Mouse (Mus musculus) v-Abl transformed pro-B cells (cell line): ENCODE measurements around the gene Kif1bp.

Experiments used
- in situ Hi-C, 2 experiments: fragments of 400-800 bp; cut with MboI; formaldehyde crosslinking; loops; one replicate each; pipeline ENCODE4 v1.15.1; 2025; ENCODE audit not compliant: unreplicated experiment in 2 of 2

The Kif1bp gene

DNA sequence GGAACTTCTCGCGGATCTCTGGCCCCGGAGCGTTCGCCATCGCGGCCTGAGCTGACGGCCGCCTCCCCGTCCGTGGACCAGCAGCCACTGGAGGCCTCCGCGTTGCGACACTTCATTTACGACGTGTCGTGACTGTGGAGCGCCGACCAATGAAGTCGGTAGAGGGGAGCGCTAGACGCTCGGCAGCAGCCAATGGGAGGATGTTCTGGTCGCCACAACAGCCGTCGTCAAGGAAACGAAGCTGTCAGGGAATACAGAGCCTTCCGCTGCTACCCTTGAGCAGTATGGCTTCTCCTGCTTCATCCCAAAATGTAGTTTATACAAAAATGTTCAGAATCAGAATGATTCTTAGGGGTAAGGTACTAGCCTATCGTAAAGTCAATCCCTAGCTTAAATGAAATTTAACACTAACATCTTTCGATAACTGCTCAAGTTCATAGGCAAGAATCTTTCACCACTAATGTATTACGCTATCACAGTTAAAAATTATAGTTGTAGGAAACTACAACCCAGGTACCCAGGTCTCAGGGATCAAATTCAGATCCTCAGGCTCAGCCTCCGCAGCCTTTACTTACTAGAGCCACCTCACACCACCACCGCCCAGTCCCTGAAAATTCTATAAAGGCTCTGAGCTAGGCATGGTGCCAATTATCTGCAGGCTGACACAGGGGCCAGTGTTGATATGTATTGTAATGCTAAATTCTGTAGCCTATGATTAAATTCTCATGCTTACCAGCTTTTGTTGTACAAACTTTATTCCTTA lies at the start of gene Kif1bp:
Gene Kif1bp, minus strand, starts transcription at position 120 of the 763 bp plus-strand sequence.
- in situ Hi-C loops = loop anchor here in 1 of 2 experiments (25.0 kb wide), 1 partner anchor 391 kb away; no protein-coding TSS in a partner anchor

DNA sequence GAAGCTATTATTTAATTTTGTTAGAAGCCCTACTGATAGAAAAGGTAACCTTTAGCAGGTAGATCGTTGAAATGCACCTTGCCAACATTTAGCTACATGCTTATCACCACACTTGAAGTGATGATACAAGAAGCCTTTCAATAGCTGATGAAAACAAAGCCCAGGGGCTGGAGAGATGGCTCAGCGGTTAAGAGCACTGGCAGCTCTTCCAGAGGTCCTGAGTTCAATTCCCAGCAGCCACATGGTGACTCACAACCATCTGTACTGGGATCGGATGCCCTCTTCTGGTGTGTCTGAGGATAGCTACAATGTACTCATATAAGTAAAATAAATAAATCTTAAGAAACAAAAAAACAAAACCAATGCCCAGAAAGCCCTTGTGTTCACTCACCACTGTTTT lies 25.9 kb upstream of the Kif1bp start:
- in situ Hi-C loops = no loop called here

DNA sequence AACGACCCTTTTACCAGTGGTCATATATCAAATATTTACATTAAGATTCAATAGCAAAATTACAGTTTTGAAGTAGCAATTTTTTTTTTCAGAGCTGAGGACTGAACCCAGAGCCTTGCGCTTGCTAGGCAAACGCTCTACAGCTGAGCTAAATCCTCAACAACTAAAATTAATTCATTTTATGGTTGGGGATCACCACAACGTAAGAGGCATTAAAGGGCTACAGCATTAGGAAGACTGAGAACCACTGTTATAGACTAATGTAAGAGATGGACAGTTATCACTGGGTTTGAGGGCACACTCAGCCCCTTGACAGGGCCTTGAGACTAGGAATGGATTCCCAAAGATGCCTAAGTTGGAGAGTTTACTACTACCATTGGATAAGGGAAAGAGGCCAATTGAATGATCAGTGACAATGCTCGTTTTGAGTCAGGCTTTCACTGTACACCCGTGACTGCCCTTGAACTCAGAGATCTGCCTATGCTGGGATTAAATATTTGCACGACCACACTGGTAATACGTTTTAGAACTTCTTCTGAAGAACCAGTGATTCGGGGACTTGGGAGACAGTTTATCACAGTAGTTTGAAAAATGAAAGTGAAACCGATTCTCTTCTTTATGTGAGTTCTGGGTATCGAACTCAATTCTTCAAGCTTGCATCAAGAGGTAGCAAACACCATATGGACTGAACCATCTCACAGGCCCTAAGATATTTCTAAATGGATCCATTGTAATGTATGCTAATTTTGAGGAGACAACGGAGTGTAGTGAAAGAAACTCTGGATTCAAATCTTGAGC lies 25.2 kb upstream of the Kif1bp start:
- in situ Hi-C loops = no loop called here

DNA sequence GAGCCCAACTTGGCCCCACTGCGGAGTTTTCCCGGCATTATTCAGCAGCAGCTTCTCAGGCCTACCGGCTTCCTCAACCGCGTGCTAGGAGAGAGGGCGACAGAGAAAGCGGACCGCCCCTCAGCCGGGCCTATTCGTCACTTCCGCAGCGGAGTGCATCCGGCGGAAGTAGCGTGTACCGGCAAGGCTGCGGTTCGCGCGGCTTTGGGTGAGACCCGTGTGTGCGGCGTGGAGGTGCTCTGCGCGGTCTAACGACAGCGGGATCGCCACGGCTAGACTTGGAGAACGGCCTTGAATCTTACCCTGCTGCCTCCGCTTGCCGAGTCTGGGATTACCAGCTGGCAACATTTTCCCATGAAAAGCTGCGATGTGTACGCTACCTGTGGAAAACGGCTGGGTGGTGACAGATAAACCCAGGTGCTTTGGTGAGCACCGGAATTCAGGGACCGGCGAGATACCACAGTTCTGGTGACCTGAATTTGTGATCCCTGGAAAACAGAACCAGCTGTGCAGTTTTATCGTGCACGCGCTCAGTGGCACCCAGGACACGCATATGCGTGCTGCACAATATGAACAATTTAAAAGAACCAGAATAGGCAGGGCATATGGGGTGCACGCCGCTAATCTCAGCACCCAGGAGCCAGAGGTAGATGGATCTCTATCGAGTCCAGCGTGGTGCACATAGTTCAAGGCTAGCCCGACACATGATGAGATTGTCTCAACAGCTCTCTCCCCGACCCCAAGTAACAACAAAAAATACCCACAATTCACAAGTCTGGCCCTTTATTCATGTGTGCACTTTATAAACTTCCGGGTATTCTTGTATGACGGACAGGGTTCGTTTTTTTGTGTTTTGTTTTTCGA lies 24.2 kb upstream of the Kif1bp start, which contains the start of gene Ddx21:
Gene Ddx21, minus strand, starts transcription at position 105 of the 864 bp plus-strand sequence.
- in situ Hi-C loops = no loop called here

DNA sequence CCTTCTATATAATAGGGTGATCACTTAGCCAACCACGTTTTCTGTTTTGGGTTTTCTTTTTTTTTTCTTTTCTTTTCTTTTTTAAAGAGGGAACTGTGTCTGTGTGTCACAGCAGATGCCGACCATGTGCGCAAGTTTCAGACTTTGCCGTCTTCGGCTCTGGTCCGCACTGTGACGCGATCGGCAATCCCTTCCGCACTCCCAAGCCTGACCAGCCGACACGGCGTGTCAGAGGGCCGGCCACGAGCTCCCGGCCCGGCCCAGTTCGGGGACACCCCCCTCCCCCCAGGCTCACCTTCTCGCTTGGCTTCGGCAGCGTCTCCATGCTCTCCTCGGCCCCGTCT lies 23.5 kb upstream of the Kif1bp start:
- in situ Hi-C loops = no loop called here

DNA sequence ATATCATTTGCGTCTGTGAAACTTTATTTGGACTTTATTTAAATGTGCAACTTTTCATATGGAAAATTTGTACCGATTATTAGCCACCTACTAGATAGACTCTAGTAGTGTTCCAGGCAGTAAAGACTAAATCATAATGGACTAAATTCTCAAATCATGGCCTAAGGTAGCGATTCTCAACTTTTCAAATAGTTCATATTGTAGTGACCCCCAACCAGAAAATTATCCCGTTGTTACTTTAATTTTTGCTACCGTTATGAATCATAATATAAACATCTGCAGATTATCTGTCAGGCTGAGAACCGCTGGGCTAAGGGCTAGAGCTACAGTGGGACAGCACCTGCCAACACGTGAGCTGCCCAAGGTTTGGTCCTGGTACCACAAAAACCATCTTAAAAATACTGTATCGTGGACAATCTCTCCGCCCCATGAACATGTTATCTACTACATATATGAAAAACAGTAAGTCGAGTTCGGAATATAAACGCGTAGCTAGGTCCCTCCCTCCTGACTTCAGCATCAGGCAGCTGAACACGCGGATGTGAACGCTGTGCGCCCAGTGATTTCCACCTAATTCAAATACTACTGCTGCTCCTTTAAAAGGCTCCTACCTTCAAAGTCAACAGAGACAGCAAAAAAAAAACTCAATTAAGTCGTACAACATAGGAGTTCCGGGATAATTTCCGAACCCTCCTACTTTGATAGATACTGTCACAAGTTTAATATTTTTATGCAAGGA lies 23.0 kb upstream of the Kif1bp start:
- in situ Hi-C loops = no loop called here

DNA sequence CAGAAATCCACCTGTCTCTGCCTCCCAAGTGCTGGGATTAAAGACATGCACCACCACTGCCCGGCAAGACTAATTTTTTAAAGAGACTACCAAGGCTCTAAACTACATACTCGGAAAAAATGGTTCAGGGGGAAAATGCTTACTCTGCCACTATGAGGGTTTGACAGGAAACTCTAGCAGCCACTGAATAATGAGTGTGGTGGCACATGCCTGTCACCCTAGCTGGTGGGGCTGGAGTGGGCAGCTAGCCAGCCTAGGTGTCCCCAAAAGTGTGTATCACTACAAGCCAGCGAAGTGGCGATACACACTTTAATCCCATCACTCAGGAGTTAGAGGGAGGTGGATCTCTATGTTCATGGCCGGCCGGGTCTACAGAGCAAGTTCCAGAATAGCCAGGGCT lies 21.8 kb upstream of the Kif1bp start:
- in situ Hi-C loops = no loop called here

DNA sequence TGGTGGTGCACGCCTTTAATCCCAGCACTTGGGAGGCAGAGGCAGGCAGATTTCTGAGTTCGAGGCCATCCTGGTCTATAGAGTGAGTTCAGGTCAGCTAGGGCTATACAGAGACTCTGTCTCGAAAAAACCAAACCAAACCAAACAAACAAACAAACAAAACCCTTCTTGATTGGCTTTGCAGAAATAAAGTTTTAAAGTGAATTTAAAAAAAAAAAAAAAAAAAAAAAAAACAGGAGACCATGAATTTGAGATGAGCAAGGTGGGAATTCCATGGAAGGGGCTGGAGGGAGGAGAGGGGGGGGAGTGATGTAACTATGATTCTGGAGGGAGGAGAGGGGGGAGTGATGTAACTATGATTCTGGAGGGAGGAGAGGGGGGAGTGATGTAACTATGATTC lies 21.1 kb upstream of the Kif1bp start:
- in situ Hi-C loops = loop anchor here in 1 of 2 experiments (25.0 kb wide), 1 partner anchor 412 kb away; no protein-coding TSS in a partner anchor

DNA sequence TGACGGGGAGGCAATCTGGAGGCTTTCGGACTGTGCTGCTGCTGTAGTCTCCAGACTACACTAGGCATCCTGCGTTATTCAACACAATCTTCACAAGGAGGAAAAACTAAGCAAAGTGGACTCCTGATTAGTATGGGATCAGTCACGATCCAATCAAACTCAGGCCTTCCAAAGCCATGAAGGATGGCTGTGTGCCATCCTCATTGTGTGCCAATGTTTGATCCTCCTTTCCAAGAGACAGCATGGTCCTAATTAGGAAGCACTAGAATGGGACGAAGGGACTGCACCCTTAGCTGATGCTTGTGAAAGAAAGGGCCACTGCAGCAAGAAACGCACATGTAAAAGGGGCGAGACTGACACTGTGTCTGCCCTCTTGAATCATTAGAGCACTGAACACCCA lies 14.2 kb upstream of the Kif1bp start:
- in situ Hi-C loops = loop anchor here in 1 of 2 experiments (25.0 kb wide), 1 partner anchor 405 kb away; no protein-coding TSS in a partner anchor

DNA sequence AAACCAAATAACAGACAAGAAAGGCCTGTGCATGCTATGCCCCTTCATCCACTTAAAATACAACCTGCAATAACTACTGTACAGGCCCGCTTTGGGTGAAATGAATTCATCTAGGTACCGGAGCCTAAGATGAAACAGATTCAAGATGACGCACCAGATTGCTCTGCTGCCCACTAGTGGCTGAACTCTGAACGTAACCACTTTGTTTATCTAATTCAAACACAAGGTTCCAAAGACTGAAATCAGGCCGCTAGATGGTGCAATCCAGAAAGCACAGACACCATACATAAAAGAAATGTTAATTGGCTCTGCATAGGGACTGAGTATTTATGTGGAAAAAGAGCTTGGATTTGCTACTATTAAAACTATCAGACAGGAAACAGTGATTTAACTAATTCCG lies 11.9 kb upstream of the Kif1bp start:
- in situ Hi-C loops = loop anchor here in 1 of 2 experiments (25.0 kb wide), 1 partner anchor 403 kb away; no protein-coding TSS in a partner anchor

DNA sequence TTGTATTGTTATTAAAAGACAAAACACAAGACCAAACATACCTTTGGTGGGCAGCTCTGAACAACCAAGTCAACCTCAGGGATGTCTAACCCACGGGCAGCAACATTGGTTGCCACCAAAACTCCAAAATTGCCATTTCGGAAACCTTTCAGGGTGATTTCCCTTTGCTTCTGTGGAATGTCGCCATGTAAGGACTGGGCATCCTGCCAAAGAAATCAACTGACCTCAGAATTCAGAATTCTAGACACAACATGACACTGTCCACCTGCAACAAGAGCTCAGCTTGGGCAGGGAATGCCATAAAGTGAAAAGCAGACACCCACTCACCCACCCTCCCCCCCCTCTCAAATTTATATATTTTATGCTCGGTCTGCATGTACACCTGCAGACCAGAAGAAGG lies 10.4 kb upstream of the Kif1bp start:
- in situ Hi-C loops = loop anchor here (10.0 to 25.0 kb wide), 2 partner anchors 401 to 796 kb away; partner anchors contain the start of genes Dnajc12 (in 1 of the 2) and Sirt1 (in 1 of the 2)

DNA sequence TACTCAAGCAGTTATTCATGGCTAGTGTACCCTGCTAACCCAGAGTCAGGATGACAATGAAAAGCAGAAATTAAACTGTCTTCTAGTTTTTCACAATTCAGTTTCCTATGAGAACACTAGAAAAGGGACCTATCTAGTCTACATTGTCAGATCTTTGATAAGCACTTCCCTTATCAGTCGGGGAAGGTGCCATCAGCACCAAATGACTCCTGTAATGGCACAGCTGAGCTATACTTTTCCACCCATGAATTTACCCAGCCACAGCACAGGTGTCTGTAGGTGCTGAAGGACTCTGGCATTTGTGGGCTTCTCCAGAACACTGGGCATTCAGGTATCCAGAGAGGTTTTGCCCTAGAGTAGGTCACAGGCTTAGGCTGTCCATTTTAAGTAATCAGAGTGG lies 5.0 kb upstream of the Kif1bp start:
- in situ Hi-C loops = loop anchor here (10.0 to 25.0 kb wide), 2 partner anchors 396 to 802 kb away; partner anchors contain the start of genes Dnajc12 (in 1 of the 2) and Sirt1 (in 1 of the 2)

DNA sequence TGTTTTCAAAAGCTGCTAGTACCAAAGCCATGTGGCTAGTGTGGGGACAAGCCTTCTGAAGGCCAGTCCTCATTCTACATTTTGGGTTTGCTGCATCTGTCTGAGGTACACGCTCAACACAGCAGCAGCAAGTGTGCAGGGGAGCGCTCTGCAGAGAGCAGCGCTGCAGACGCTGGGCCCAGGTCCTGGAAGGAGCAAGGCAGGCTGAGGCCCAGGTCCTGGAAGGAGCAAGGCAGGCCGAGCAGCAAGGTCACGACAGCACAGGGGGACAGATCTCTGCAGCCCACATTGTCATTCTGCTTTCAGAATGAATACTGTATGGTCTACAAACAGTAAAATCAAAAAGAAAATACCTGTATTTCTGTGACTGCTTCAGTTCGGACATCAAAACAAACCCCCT lies 4.4 kb upstream of the Kif1bp start:
- in situ Hi-C loops = loop anchor here (10.0 to 25.0 kb wide), 2 partner anchors 395 to 802 kb away; partner anchors contain the start of genes Dnajc12 (in 1 of the 2) and Sirt1 (in 1 of the 2)

DNA sequence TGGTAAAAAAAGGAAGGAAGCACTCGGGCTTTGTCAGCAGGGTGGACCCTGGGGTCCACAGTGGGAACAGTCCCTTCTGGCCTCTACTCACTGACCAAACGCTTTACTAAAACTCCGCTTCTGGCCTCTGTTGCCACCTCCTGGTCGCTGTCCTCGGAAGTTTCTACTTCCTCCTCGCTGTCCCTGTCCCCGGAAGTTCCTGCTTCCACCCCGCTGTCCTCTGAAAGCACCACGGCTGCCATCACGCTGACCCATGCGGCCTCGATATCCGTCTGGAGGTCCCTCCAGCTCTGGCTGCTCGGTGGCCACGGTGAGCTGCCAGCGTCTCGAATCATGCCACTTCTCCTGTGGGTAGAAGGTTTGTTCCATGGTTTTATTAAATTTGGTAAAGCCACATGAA lies 4.0 kb upstream of the Kif1bp start:
- in situ Hi-C loops = loop anchor here (10.0 to 25.0 kb wide), 2 partner anchors 395 to 803 kb away; partner anchors contain the start of genes Dnajc12 (in 1 of the 2) and Sirt1 (in 1 of the 2)

DNA sequence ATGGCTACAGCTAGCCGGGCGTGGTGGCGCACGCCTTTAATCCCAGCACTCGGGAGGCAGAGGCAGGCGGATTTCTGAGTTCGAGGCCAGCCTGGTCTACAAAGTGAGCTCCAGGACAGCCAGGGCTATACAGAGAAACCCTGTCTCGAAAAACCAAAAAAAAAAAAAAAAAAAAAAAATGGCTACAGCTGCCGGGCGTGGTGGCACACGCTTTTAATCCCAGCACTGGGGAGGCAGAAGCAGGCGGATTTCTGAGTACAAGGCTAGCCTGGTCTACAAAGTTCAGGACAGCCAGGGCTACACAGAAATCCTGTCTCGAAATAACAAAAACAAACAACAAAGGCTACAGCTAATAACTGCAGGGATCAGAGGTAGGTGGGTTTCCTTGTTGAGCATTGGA lies 872 bp upstream of the Kif1bp start:
- in situ Hi-C loops = loop anchor here in 1 of 2 experiments (25.0 kb wide), 1 partner anchor 392 kb away; no protein-coding TSS in a partner anchor

DNA sequence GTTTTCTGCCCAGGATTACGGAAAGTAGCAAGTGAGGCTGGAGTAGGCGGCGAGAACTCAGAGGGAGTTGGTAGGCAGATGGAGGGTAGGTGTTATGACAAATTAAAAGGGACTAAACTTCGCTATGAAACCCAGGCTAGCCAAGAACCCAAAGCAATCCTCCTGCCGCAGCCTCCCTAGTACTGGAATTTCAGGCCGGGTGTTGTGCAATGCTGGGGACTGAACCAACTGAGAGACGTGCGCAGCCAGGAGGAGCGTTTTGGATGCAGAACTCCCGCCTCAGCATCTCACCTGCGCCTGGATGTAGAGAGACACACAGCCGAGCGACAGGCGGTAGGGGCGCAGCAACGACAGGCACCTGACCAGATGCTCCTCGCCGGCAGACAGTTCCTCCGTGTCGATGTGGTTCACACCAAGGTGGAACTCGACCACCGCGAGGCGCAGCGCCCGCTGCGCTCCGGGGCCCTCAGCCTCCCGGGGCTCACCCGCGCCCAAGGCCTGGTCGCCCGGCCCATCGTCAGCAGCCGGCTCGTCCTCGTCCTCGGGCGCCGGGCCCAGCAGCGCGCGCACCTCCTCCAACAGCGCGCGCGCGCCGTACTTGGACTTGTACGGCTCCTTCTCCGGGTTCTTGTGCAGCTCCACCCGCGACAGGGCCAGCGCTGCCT lies 452 bp downstream of the Kif1bp start:
- in situ Hi-C loops = loop anchor here in 1 of 2 experiments (25.0 kb wide), 1 partner anchor 391 kb away; no protein-coding TSS in a partner anchor

DNA sequence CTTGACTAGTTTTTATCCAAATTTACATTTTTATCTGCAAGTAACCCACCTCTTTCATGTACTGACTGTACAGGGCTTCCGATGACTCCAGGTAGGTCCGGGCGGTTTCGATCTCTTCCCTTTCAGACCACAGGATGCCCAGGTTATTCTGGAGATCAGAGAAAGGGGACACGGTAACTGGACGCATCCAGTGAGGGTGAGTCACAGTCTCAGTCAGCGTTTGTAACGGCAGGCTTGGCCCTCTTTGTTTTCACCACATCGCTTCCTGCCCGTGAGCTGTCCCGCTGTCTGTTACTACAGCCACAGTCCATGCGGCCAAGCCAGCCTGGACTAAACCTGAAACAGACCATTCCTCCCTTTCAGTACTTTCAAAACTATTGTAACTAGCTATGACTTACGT lies 3.3 kb downstream of the Kif1bp start:
- in situ Hi-C loops = loop anchor here in 1 of 2 experiments (25.0 kb wide), 1 partner anchor 388 kb away; no protein-coding TSS in a partner anchor

DNA sequence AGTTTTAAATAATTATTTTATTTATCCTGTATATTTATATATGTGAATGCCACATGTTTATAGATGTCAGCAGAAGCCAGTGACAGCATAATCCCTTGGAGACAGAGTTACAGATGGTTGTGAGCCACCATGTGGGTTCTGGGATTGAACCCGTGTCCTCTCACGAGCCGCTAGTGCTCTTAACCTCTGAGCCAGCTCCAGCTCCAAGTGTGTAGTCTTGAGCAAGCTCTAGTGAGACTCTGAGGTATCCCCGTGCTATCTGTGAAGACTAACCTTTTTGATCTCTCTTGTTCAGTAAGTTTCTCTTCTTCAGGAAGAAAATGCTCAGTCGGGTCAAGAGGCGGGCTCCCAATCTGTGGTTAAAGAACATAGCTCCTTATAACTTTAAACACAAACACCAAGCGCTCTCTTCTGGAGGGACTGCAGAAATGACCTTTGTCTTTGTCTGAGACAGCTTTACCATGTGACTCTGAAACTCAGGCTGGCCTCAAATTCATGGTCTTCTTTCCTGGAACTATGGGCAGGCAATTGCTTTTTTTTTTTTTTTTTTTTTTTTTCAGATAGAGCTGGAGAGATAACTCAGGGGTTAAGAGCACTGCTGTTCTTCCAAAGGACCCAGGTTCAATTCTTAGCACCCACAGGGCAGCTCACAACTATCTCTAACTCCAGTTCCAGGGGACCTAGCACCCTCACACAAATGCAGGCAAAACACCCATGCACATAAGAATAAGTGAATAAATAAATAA lies 8.0 kb downstream of the Kif1bp start:
- in situ Hi-C loops = no loop called here
